Mouse (Mus musculus) limb, embryonic 12.5 days (tissue): ENCODE data around the gene Prf1. TPM values are rescaled to one million over a fixed set of nuclear protein-coding genes. Genes with fewer than 3 reads are reported as not detected.

Experiments
- ATAC-seq: fragments of 200-750 bp; cut with Nextera tagmentation; 2 replicates; pipeline ENCODE4 v1.8.0; 2017; ENCODE audit warnings: low read depth, moderate TSS enrichment; ENCODE audit not compliant: insufficient number of reproducible peaks, insufficient read depth, low FRiP score, low TSS enrichment
- H3K27ac ChIP-seq: fragments of 300-500 bp; sonication (generic); 2 replicates; pipeline ENCODE4 v1.5.1; 2016; ENCODE audit warnings: mild to moderate bottlenecking, moderate library complexity
- H3K27me3 ChIP-seq: fragments of 300-500 bp; sonication (generic); 2 replicates; pipeline ENCODE4 v1.6.1; 2016; ENCODE audit warnings: mild to moderate bottlenecking, moderate library complexity
- H3K36me3 ChIP-seq: fragments of 300-500 bp; sonication (generic); 2 replicates; pipeline ENCODE4 v1.6.1; 2016; ENCODE audit warnings: mild to moderate bottlenecking, moderate library complexity
- H3K4me1 ChIP-seq: fragments of 300-500 bp; sonication (generic); replicated peaks from 2 replicates; pipeline ENCODE4 v1.6.1; 2016
- H3K4me2 ChIP-seq: fragments of 300-500 bp; sonication (generic); 2 replicates; pipeline ENCODE4 v1.6.1; 2016; ENCODE audit warnings: mild to moderate bottlenecking, moderate library complexity
- H3K4me3 ChIP-seq: fragments of 300-500 bp; sonication (generic); replicated peaks from 2 replicates; pipeline ENCODE4 v1.5.1; 2016; ENCODE audit warnings: mild to moderate bottlenecking
- H3K9ac ChIP-seq: fragments of 300-500 bp; sonication (generic); replicated peaks from 2 replicates; pipeline ENCODE4 v1.6.1; 2016; ENCODE audit warnings: mild to moderate bottlenecking, moderate library complexity
- H3K9me3 ChIP-seq: fragments of 300-500 bp; sonication (generic); 2 replicates; pipeline ENCODE4 v1.6.1; 2016; ENCODE audit warnings: mild to moderate bottlenecking, moderate library complexity
- WGBS: fragments of 180-500 bp; shearing (Covaris S2); methylation state at CpG from one replicate; pipeline ENCODE4 v1.1.7; 2016; 5-methylcytosine and 5-hydroxymethylcytosine counted together
- polyA plus RNA-seq: library from polyadenylated mRNA; unstranded; fragments of >200 nt; fragmentation: Nextera tagmentation; extraction: Ambion mirVana; gene quantifications from 2 replicates; pipeline ENCODE4 v1.2.1, GENCODE M21; 2016

The Prf1 gene
- polyA plus RNA-seq, 1 experiment from 2014 or later, result not detected

DNA sequence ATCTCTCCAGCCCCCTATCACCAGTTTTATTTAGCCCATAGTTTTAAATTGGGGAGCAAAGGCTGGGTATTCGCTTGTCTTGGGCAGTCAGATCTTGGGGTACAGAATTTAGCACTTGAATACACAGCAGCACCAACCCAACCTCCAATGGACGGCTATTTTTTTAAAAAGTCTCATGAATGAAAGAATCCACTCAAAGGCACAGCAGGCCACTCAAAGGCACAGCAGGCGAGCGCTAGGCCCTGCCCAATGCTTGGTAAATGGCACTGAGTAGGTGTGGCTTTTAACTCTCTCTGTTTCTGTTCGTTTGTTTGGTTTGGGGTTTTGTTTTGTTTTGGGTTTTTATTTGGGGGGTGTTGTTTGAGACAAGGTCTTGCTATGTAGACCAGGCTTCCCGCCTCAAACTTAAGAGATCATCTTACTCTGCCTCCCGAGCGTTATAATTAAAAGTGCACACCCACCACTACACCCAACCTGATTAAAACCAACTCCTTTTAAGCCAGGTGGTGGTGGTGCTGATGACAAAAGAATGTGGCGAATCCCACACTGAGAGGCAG lies 17.8 kb downstream of the Prf1 start:
- 37% methylated on average over 9 of the region's 9 CpGs for WGBS
- Histone ChIP-seq H3K36me3 (peaks cover 13% of the 10 kb centered on the region), H3K4me3 (no peak overlapping the region), H3K4me1 (peaks cover 26% of the 10 kb centered on the region), H3K27me3 (no peaks in the 10 kb centered on the region), H3K9me3 (no peaks in the 10 kb centered on the region), H3K27ac (no peak overlapping the region; the same call in 1 of the 2 replicates), H3K9ac (no peak overlapping the region), H3K4me2 (no peak overlapping the region)
- no peak for ATAC-seq

GRCm38 (mm10) chr10:61318527-61318926 lies 20.9 kb downstream of the Prf1 start:
- Histone ChIP-seq H3K9ac (no peak overlapping the region), H3K27ac (no peak overlapping the region), H3K4me2 (no peak overlapping the region), H3K4me3 (no peak overlapping the region), H3K9me3 (no peaks in the 10 kb centered on the region), H3K4me1 (peaks cover 14% of the 10 kb centered on the region; the same call in 1 of the 2 replicates), H3K36me3 (peaks cover 29% of the 10 kb centered on the region), H3K27me3 (no peaks in the 10 kb centered on the region)
- ATAC-seq, result no peak
- 88% methylated on average over 3 of the region's 3 CpGs for WGBS

DNA sequence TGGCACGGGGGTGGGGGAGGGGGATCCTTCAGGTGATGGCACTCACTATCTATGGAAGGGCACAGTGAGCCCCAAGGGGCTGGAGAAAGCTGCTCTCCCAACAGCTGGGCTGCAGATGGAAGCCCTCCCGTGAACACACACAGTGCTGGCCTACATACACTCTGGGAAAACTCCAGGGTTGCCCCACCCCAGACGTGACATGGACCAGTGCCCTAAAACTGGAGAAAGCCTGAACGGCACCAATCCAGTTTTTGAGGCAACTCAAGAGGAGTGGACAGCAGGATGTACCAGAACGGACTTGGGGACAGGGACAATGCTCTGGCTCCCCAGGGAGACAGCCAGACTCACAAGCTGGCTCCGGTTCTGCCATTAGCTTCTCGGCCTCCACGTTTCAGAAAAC lies 27.1 kb downstream of the Prf1 start:
- ATAC-seq, result 0 out of 2 replicates have a peak, but pooled peaks have one; percentile 32
- Histone ChIP-seq H3K4me3 (no peak overlapping the region), H3K27ac (no peak overlapping the region), H3K9ac (no peak overlapping the region), H3K27me3 (no peaks in the 10 kb centered on the region), H3K36me3 (peaks cover 23% of the 10 kb centered on the region), H3K9me3 (no peaks in the 10 kb centered on the region), H3K4me2 (no peak overlapping the region), H3K4me1 (peaks cover 21% of the 10 kb centered on the region)
- WGBS, result 79% methylated on average over 8 of the region's 8 CpGs

DNA sequence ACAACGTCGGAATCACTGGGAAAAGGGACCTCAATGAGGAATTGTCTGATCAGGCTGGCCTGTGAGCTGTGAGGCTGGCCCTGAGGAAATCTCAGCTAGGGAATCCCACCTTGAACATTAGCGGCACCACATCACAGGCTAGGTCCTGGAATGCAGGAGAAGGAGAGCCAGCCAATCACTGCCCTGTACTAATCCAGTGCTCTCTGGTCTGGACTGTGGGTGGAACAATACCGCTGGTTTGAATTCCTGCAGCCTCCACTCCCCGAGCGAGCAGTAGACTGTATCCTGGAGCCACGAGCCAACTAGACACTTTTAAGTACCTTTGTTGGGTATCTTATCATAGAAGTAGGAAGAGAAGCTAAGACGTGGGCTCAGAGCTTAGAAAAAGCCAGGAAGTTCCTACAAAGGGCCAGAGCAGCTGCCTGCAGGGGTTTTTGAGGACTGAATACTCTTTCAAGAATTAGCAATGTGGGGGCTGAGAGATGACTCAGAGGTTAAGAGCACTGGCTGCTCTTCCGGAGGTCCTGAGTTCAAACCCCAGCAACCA lies 28.2 kb downstream of the Prf1 start:
- Histone ChIP-seq H3K27ac (0 out of 2 replicates have a peak overlapping the region, but pooled peaks have one; percentile 62), H3K9ac (no peak overlapping the region), H3K4me1 (peaks cover 21% of the 10 kb centered on the region), H3K4me2 (no peak overlapping the region), H3K36me3 (peaks cover 12% of the 10 kb centered on the region), H3K9me3 (no peaks in the 10 kb centered on the region), H3K4me3 (no peak overlapping the region), H3K27me3 (no peaks in the 10 kb centered on the region)
- peak; percentile 38; the same call in 1 of the 2 replicates for ATAC-seq
- 46% methylated on average over 9 of the region's 9 CpGs for whole genome bisulfite sequencing

DNA sequence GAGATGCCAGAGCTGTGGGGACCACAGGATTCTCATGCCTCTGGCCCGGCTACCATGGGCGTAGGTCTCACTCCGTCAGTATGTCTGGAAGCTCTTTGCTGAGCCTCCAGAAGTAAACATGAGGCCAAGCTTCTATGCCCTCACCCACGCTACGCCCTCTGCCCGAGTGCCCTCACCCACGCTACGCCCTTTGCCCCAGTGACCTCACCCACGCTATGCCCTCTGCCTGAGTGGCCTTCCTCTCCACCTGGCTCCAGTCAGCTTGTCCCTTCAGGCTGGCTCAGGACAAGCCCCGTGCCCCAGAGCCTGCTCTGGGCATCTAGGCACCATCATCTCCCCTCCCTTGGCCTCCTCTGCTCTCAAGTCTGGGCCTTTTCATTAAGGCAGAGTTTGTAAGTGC lies 29.9 kb downstream of the Prf1 start:
- H3K4me2 ChIP-seq, result no peak overlapping the region
- peaks cover 7% of the 10 kb centered on the region; the same call in 1 of the 2 replicates for H3K36me3 ChIP-seq
- ATAC-seq, result no peak
- no peaks in the 10 kb centered on the region for H3K9me3 ChIP-seq
- 88% methylated on average over 10 of the region's 10 CpGs for WGBS
- peaks cover 21% of the 10 kb centered on the region for H3K4me1 ChIP-seq
- no peak overlapping the region for H3K4me3 ChIP-seq
- H3K27me3 ChIP-seq, result no peaks in the 10 kb centered on the region
- no peak overlapping the region for H3K27ac ChIP-seq
- H3K9ac ChIP-seq, result no peak overlapping the region

DNA sequence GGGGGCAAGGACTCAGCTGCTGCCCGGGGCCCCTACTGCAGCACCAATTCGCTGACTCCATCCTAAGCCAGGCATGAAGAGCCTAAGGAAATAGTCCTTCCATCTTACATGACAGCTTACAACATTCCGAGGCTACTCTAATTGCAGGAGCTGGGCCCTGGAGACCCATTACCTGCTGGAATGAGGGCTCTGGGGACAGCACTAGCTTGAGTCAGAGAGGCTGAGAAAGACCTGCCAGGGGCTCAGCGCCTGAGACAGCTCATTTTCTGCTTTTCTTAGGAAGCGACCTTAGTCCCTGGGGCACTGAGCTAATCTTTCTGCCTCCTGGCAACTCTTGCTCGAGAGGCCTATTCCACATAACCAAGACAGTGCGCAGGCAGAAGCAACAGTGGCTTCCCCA lies 31.3 kb downstream of the Prf1 start:
- H3K4me1 ChIP-seq, result peaks cover 21% of the 10 kb centered on the region
- no peak overlapping the region for H3K27ac ChIP-seq
- ATAC-seq, result no peak
- no peak overlapping the region for H3K9ac ChIP-seq
- no peak overlapping the region for H3K4me2 ChIP-seq
- no peak overlapping the region for H3K4me3 ChIP-seq
- H3K36me3 ChIP-seq, result no peaks in the 10 kb centered on the region; the same call in 1 of the 2 replicates
- 40% methylated on average over 7 of the region's 7 CpGs for WGBS
- no peaks in the 10 kb centered on the region for H3K9me3 ChIP-seq
- H3K27me3 ChIP-seq, result no peaks in the 10 kb centered on the region

GRCm38 (mm10) chr10:61331046-61331445 lies 33.4 kb downstream of the Prf1 start:
- Histone ChIP-seq H3K36me3 (no peaks in the 10 kb centered on the region; the same call in 1 of the 2 replicates), H3K4me2 (no peak overlapping the region), H3K4me1 (peaks cover 21% of the 10 kb centered on the region), H3K27ac (no peak overlapping the region), H3K27me3 (no peaks in the 10 kb centered on the region), H3K9me3 (no peaks in the 10 kb centered on the region), H3K9ac (no peak overlapping the region), H3K4me3 (no peak overlapping the region)
- WGBS, result 86% methylated on average over 5 of the region's 5 CpGs
- no peak for ATAC-seq

- WGBS, result 79% methylated on average over 7 of the region's 7 CpGs
- no peak overlapping the region for H3K9ac ChIP-seq
- no peak for ATAC-seq
- H3K4me1 ChIP-seq, result no peaks in the 10 kb centered on the region
- H3K27me3 ChIP-seq, result no peaks in the 10 kb centered on the region
- no peak overlapping the region for H3K27ac ChIP-seq
- H3K36me3 ChIP-seq, result peaks cover 3% of the 10 kb centered on the region; the same call in 1 of the 2 replicates
- no peak overlapping the region for H3K4me3 ChIP-seq
- H3K4me2 ChIP-seq, result no peak overlapping the region
- H3K9me3 ChIP-seq, result no peaks in the 10 kb centered on the region
Observed at GRCm38 (mm10) chr10:61334545-61334944, 36.9 kb downstream of the Prf1 start.

DNA sequence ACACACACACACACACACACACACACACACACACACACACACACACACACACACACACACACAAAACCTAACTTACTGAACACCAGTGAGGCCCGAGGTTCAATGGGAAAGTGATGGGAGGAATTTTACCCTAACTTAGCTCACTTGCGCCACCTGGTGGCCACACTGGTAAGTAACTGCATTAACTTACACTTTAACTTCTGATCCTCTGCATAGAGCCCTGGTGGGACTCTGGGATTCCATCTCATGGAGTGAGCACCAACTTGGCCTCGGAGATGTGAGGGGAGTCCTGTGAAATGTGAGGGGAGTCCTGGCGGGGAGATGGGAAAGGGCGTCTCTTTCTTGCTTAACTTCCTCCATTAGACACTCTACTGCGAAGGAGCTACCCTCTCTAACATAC lies 38.5 kb downstream of the Prf1 start:
- H3K4me3 ChIP-seq, result no peak overlapping the region
- no peak for ATAC-seq
- no peak overlapping the region for H3K9ac ChIP-seq
- 25% methylated on average over 6 of the region's 6 CpGs for WGBS
- no peaks in the 10 kb centered on the region for H3K9me3 ChIP-seq
- H3K4me2 ChIP-seq, result no peak overlapping the region
- no peaks in the 10 kb centered on the region for H3K4me1 ChIP-seq
- H3K36me3 ChIP-seq, result peaks cover 11% of the 10 kb centered on the region; the same call in 1 of the 2 replicates
- no peaks in the 10 kb centered on the region for H3K27me3 ChIP-seq
- H3K27ac ChIP-seq, result no peak overlapping the region

DNA sequence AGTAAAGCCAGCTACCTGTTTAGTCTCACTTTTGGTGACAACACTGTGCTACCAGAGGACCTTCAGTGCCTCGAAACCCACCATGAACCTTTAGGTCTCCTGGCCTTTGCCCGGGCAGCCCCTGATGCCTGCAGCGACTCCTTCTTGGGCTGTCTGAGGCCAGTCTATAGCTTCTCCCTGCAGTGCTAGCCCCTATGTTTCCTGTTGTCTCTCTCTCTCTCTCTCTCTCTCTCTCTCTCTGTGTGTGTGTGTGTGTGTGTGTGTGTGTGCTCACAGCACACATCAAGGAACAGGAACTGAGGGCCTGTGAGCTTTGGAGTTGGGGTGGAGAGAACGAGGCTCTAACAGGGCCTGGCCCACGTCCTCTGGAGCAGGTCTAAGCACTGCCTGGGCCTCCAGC lies 39.0 kb downstream of the Prf1 start:
- Histone ChIP-seq H3K4me1 (no peaks in the 10 kb centered on the region), H3K9me3 (no peaks in the 10 kb centered on the region), H3K36me3 (peaks cover 11% of the 10 kb centered on the region; the same call in 1 of the 2 replicates), H3K4me3 (no peak overlapping the region), H3K27ac (no peak overlapping the region), H3K9ac (no peak overlapping the region), H3K27me3 (no peaks in the 10 kb centered on the region), H3K4me2 (no peak overlapping the region)
- ATAC-seq, result no peak
- WGBS, result 78% methylated on average over 5 of the region's 5 CpGs

GRCm38 (mm10) chr10:61337665-61338064 lies 40.0 kb downstream of the Prf1 start:
- no peak overlapping the region for H3K4me3 ChIP-seq
- peaks cover 11% of the 10 kb centered on the region; the same call in 1 of the 2 replicates for H3K36me3 ChIP-seq
- ATAC-seq, result no peak
- no peaks in the 10 kb centered on the region for H3K4me1 ChIP-seq
- H3K9ac ChIP-seq, result no peak overlapping the region
- H3K27me3 ChIP-seq, result no peaks in the 10 kb centered on the region
- H3K9me3 ChIP-seq, result no peaks in the 10 kb centered on the region
- no peak overlapping the region for H3K4me2 ChIP-seq
- H3K27ac ChIP-seq, result no peak overlapping the region
- WGBS, result 91% methylated on average over 11 of the region's 11 CpGs

- no peaks in the 10 kb centered on the region for H3K9me3 ChIP-seq
- H3K9ac ChIP-seq, result no peak overlapping the region
- WGBS, result 90% methylated on average over 9 of the region's 9 CpGs
- ATAC-seq, result no peak
- H3K4me2 ChIP-seq, result no peak overlapping the region
- H3K4me3 ChIP-seq, result no peak overlapping the region
- H3K27ac ChIP-seq, result no peak overlapping the region
- no peaks in the 10 kb centered on the region for H3K4me1 ChIP-seq
- no peaks in the 10 kb centered on the region for H3K27me3 ChIP-seq
- peaks cover 11% of the 10 kb centered on the region; the same call in 1 of the 2 replicates for H3K36me3 ChIP-seq
Observed at GRCm38 (mm10) chr10:61339216-61339615, 41.6 kb downstream of the Prf1 start.
